Mouse (Mus musculus) embryonic facial prominence, embryonic 11.5 days (tissue): ENCODE data around the gene Fnip2. TPM values are rescaled to one million over a fixed set of nuclear protein-coding genes. Genes with fewer than 3 reads are reported as not detected.

ENCODE experiments used
- ATAC-seq: fragments of 200-750 bp; cut with Nextera tagmentation; replicated peaks from 2 replicates; pipeline ENCODE4 v1.8.0; 2017; ENCODE audit warnings: low read depth; ENCODE audit not compliant: insufficient number of reproducible peaks, low FRiP score, low TSS enrichment
- DNase-seq: peaks from one replicate; pipeline ENCODE4 v3.0.0-alpha.2; 2015; ENCODE audit warnings: low spot score
- H3K27ac ChIP-seq: fragments of 300-500 bp; sonication (generic); replicated peaks from 2 replicates; pipeline ENCODE4 v1.5.1; 2014; ENCODE audit warnings: mild to moderate bottlenecking, low read depth, low read length, control low read depth
- H3K27me3 ChIP-seq: fragments of 300-500 bp; sonication (generic); 2 replicates; pipeline ENCODE4 v1.6.1; 2014; ENCODE audit warnings: mild to moderate bottlenecking, low read length, moderate library complexity, mixed read lengths; ENCODE audit not compliant: control insufficient read depth, insufficient read depth
- H3K36me3 ChIP-seq: fragments of 300-500 bp; sonication (generic); replicated peaks from 2 replicates; pipeline ENCODE4 v1.6.1; 2014; ENCODE audit warnings: low read depth, mild to moderate bottlenecking, low read length, moderate library complexity, mixed read lengths; ENCODE audit not compliant: control insufficient read depth, insufficient read depth
- H3K4me1 ChIP-seq: fragments of 300-500 bp; sonication (generic); 2 replicates; pipeline ENCODE4 v1.6.1; 2014; ENCODE audit warnings: low read length, mixed read lengths; ENCODE audit not compliant: control insufficient read depth, insufficient read depth
- H3K4me2 ChIP-seq: fragments of 300-500 bp; sonication (generic); 2 replicates; pipeline ENCODE4 v1.6.1; 2014; ENCODE audit warnings: low read depth, mild to moderate bottlenecking, control low read depth, low read length, moderate library complexity
- H3K4me3 ChIP-seq: fragments of 300-500 bp; sonication (generic); 2 replicates; pipeline ENCODE4 v1.5.1; 2014; ENCODE audit warnings: low read depth, low read length, control low read depth
- H3K9ac ChIP-seq: fragments of 300-500 bp; sonication (generic); replicated peaks from 2 replicates; pipeline ENCODE4 v1.6.1; 2014; ENCODE audit warnings: mild to moderate bottlenecking, control low read depth, low read length
- H3K9me3 ChIP-seq: fragments of 300-500 bp; sonication (generic); replicated peaks from 2 replicates; pipeline ENCODE4 v1.6.1; 2016; ENCODE audit warnings: mild to moderate bottlenecking, low read length, inconsistent platforms, mixed read lengths; ENCODE audit not compliant: control insufficient read depth
- WGBS: fragments of 180-500 bp; shearing (Covaris S2); extraction: QIAGEN DNeasy Blood & Tissue Kit; methylation state at CpG from one replicate; pipeline ENCODE4 v1.1.7; 2014; 5-methylcytosine and 5-hydroxymethylcytosine counted together
- polyA plus RNA-seq: library from polyadenylated mRNA; unstranded; fragments of >200 nt; fragmentation: Nextera tagmentation; extraction: Ambion mirVana; gene quantifications from 2 replicates; pipeline ENCODE4 v1.2.1, GENCODE M21; 2014

The Fnip2 gene
- polyA plus RNA-seq, 1 experiment from 2014 or later, result 4.5 TPM

DNA sequence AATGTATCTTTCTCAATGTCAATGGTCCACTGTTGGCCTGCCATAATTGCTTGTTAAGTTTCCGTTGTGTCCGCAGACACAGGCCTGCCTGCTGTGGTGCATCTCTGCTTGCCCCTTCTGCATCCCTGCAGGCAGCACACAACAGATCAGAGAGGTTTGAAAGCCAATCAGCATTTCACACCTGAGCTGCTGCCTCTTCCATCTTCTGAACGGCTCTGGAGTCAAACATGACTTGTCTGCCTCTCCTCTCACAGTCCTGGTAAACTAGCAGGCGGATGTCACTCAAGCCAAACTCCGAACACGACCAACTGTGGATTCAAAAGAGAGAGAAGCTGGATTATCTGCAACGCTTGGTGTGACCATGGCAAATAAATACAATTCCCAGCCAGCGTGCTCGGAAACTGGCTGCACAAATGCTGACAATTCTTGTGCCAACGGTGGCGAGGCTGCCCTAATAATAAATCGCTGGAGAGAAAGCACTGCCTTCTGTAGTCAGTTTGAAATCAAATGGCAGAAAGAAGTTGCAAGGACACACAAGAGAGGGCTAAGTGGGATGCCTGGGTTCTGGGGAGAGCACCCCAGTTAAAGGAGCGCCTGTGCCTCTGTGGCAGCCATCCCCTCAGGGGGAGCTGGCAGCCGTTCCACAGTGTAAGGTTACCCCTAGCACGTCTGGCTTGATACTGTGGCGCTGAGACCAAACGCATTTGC, 49.6 kb downstream of the Fnip2 start:
- Histone ChIP-seq H3K4me2 (no peak overlapping the region), H3K27me3 (no peaks in the 10 kb centered on the region), H3K4me3 (no peak overlapping the region), H3K36me3 (no peaks in the 10 kb centered on the region), H3K9me3 (no peaks in the 10 kb centered on the region), H3K27ac (no peak overlapping the region; the same call in 1 of the 2 replicates), H3K4me1 (no peaks in the 10 kb centered on the region; the same call in 1 of the 2 replicates), H3K9ac (no peak overlapping the region)
- no peak for ATAC-seq
- no peak for DNase-seq
- 73% methylated on average over 17 of the region's 17 CpGs for WGBS

DNA sequence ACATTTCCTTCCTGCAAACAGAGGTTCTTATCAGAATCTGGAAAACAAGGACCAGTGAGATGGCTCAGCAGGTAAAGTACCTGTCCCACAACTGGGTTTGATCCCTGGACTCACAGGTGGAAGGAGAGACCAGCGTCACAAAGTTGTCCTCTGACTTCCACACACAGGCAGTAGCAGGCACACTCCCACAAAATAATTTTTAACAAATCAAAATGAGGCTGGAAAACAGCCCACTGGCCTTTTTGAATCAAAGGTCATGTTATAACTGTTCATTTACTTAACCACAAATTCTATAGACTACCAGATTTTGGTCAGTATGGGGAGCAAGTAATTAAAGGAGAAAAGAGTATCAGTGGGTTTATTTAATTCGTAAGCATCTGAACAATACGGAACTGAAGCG, 50.6 kb downstream of the Fnip2 start:
- WGBS, result 91% methylated on average over 4 of the region's 4 CpGs
- ATAC-seq (no peak), DNase-seq (no peak)
- Histone ChIP-seq H3K27me3 (no peaks in the 10 kb centered on the region), H3K9me3 (no peaks in the 10 kb centered on the region), H3K36me3 (no peaks in the 10 kb centered on the region), H3K4me3 (no peak overlapping the region), H3K4me1 (no peaks in the 10 kb centered on the region; the same call in 1 of the 2 replicates), H3K4me2 (no peak overlapping the region), H3K27ac (no peak overlapping the region), H3K9ac (no peak overlapping the region)

DNA sequence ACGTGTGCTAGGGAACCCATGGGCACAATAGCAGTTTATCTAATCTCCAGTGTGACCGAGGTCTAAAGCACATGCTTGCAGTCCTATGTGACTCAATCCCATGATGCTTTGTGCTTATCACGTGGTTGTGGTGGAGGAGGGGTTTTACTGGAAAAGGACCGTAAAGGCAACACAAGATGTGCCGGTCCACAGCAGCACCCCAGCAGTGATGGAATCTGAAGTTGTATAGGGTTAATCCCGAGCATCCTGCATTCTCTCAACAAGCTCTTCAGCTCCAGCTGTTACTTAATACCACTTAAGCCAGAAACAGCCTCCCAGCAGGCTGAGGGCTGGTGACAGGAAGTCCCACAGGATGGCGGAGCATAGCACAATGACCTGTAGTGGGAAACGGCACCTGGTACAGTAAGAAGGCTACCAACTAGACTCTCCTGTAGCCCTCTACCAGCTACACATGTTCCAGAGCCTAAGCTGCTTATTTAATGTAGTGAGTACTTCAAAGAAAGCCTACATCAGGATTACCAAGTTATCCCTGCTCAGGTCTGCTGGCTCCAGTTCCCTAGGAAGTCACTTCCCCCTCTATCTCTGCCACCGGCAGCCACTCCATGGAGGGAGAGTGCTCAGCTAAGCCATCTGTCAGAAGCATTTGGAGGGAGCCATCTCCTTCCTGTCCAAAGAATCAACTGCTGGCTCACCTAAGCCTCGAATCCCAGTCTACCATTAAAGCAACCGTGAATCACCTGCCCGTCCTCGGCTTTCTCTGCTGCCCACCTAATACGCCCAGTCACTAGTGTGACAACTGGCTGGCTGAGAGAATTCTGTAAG, 51.3 kb downstream of the Fnip2 start:
- H3K27ac ChIP-seq, result no peak overlapping the region
- 0 out of 2 replicates have a peak, but pooled peaks have one; percentile 56 for ATAC-seq

DNA sequence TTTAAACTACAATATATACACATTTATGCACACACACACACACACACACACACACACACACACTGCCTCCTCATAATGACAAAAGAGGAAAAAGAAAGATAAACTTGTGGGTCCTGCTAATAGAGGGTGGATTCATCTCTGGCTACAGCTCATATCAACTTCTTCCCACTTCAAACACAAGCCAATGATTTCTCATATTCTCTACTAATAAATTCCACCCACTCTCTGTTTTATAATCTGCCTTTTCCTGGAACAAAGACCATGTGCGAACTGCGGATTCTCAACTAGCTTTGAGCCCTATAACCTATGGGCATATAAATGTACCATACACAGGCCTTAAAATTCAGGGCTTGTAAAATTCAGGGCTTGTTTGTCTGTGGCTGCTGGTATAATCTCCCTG, 53.3 kb downstream of the Fnip2 start:
- H3K9ac ChIP-seq, result no peak overlapping the region

More for the DNA sequence above, 51.3 kb downstream of the Fnip2 start:
- no peak overlapping the region for H3K4me3 ChIP-seq
- no peaks in the 10 kb centered on the region for H3K9me3 ChIP-seq
- no peaks in the 10 kb centered on the region; the same call in 1 of the 2 replicates for H3K4me1 ChIP-seq
- no peaks in the 10 kb centered on the region for H3K36me3 ChIP-seq
- no peaks in the 10 kb centered on the region for H3K27me3 ChIP-seq
- WGBS, result 63% methylated on average over 14 of the region's 14 CpGs
- no peak overlapping the region for H3K9ac ChIP-seq
- peak; percentile 47 for DNase-seq
- no peak overlapping the region for H3K4me2 ChIP-seq

DNA sequence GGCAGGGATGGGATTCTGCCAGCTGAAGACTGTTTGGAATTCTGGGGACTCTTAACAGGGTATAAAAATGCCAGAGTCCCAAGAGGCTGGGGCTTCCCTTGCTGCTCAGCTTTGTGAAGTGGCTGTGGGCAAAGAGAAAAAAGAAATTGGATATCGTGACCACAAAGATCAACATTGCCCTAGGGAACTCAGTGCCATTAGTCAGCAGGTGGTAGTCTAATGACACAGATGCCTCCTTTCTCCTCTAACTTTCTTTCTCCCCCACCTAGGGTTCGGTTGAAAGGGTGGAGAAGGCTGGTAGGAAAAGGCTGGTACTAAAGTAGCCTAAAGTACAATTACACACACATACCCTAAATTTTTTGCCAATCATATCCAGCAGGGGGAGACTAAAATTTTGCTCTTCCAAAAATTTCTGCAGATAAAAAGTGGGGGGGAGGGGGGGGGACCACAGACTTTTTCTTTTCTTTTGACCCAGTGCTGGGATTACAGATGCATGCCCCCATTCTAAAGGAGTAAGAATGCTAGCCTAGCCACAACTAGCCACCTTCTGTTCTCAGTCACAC, 66.3 kb downstream of the Fnip2 start:
- H3K4me3 ChIP-seq, result no peak overlapping the region
- no peak overlapping the region for H3K27ac ChIP-seq
- no peaks in the 10 kb centered on the region for H3K36me3 ChIP-seq
- H3K4me1 ChIP-seq, result no peaks in the 10 kb centered on the region
- no peak overlapping the region for H3K4me2 ChIP-seq
- no peaks in the 10 kb centered on the region for H3K9me3 ChIP-seq
- no peaks in the 10 kb centered on the region for H3K27me3 ChIP-seq
- 79% methylated on average over 2 of the region's 2 CpGs for WGBS
- no peak overlapping the region for H3K9ac ChIP-seq
- no peak for DNase-seq
- no peak for ATAC-seq

More for the DNA sequence above, 53.3 kb downstream of the Fnip2 start:
- Histone ChIP-seq H3K9me3 (no peaks in the 10 kb centered on the region), H3K27ac (no peak overlapping the region), H3K27me3 (no peaks in the 10 kb centered on the region), H3K4me2 (no peak overlapping the region), H3K4me1 (no peaks in the 10 kb centered on the region; the same call in 1 of the 2 replicates), H3K4me3 (no peak overlapping the region), H3K36me3 (no peaks in the 10 kb centered on the region)
- 97% methylated on average over 2 of the region's 2 CpGs for WGBS
- ATAC-seq, result no peak
- DNase-seq, result no peak

- Histone ChIP-seq H3K4me3 (no peak overlapping the region), H3K9me3 (no peaks in the 10 kb centered on the region), H3K36me3 (no peaks in the 10 kb centered on the region), H3K9ac (no peak overlapping the region), H3K4me1 (no peaks in the 10 kb centered on the region), H3K27ac (no peak overlapping the region), H3K4me2 (no peak overlapping the region), H3K27me3 (no peaks in the 10 kb centered on the region)
- ATAC-seq (no peak), DNase-seq (no peak)
- WGBS, result 74% methylated on average over 10 of the region's 10 CpGs
Observed at GRCm38 (mm10) chr3:79500279-79500678, 67.3 kb downstream of the Fnip2 start.

DNA sequence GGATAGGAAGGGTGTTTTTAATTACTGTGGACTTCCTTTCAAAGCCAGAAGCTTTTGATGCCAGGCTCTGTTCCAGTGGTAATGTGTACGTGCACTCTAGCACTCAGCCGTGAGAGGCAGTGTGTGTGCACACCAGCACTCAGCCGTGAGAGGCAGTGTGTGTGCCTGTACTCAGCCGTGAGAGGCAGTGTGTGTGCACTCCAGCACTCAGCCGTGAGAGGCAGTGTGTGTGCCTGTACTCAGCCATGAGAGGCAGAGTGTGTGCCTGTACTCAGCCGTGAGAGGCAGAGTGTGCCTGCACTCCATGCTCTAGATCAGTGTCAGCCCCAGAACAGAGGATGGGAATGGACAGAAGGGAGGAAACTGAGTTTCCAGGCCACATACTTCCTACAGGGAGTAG, 70.9 kb downstream of the Fnip2 start:
- no peaks in the 10 kb centered on the region for H3K4me1 ChIP-seq
- no peaks in the 10 kb centered on the region for H3K9me3 ChIP-seq
- DNase-seq (no peak), ATAC-seq (no peak)
- H3K27me3 ChIP-seq, result no peaks in the 10 kb centered on the region
- H3K36me3 ChIP-seq, result no peaks in the 10 kb centered on the region; the same call in 1 of the 2 replicates
- H3K27ac ChIP-seq, result no peak overlapping the region
- 74% methylated on average over 6 of the region's 6 CpGs for WGBS
- no peak overlapping the region for H3K9ac ChIP-seq
- no peak overlapping the region for H3K4me2 ChIP-seq
- no peak overlapping the region for H3K4me3 ChIP-seq

DNA sequence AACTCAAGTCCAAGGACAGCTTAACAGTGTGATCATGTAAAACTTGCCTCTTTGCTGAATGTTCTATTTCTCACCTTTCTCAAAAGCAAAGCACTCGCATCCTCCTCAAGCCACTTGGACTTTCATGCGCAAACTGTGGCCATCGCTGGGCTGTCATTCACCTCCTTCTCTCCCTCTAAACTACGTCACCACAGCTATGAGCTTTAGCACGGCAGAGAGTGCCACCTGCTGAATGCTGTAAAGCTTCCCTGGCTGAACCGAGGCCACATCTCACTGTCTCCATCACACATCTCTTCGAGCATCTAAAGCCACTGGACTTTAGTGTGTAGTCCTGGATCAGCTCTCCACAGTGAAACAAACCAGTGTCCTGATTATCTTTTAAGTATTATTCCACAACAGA, 72.4 kb downstream of the Fnip2 start:
- Histone ChIP-seq H3K4me1 (no peaks in the 10 kb centered on the region), H3K4me2 (no peak overlapping the region), H3K27me3 (no peaks in the 10 kb centered on the region), H3K9ac (no peak overlapping the region), H3K36me3 (no peaks in the 10 kb centered on the region; the same call in 1 of the 2 replicates), H3K9me3 (no peaks in the 10 kb centered on the region), H3K4me3 (no peak overlapping the region), H3K27ac (no peak overlapping the region)
- no peak for ATAC-seq
- no peak for DNase-seq
- WGBS, result 87% methylated on average over 7 of the region's 7 CpGs
